Comparison of ENCODE assay signal across 19 mouse cellular contexts in the genomic region with DNA sequence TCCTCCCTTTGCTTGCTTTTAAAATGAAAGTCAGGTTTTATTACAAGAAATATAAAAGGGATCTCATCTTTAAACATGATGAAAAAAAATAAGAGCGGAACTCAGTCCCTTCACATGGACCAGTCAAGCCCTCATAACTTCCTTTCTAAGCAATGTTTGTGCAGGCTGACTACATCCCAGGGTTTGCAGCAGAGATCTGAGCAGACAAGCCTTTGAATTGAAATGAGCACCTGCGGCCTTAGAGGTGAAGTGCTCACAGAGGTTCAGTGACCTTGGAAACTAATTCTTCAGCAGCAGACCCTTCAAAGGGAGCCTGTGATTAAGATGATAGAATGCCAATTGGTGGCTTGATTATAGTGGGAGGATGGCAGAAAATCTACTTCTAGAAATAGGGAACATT.
"Had no signal": no experiment of that assay in that cellular context is flagged by ENCODE, and none has a peak within 500 bp of the region (broad histone marks: within the 10 kb centered on the region; RNA-seq: fewer than 3 reads in every experiment).

No protein-coding gene starts in this region.

- H3K4me1 ChIP-seq: liver, embryonic 13.5 days; liver, embryonic 15.5 days; lung, embryonic 15.5 days; megakaryocyte, embryonic 14.5 days; midbrain, embryonic 13.5 days; neural tube, embryonic 12.5 days; stomach, embryonic 15.5 days had no signal

- H3K9me3 ChIP-seq: liver, embryonic 13.5 days; liver, embryonic 15.5 days; lung, embryonic 15.5 days; megakaryocyte, embryonic 14.5 days; midbrain, embryonic 13.5 days; neural tube, embryonic 12.5 days; stomach, embryonic 15.5 days had no signal

- H3K27ac ChIP-seq: liver, embryonic 13.5 days; liver, embryonic 15.5 days; lung, embryonic 15.5 days; macrophage; midbrain, embryonic 13.5 days; neural tube, embryonic 12.5 days; stomach, embryonic 15.5 days; stomach, postnatal 0 days had no signal

- H3K9ac ChIP-seq: liver, embryonic 13.5 days; liver, embryonic 15.5 days; liver, postnatal 0 days; lung, embryonic 15.5 days; midbrain, embryonic 13.5 days; neural tube, embryonic 12.5 days; stomach, embryonic 15.5 days had no signal

- ATAC-seq: liver, postnatal 0 days; lung, postnatal 0 days; midbrain, embryonic 13.5 days had no signal

- H3K4me3 ChIP-seq: liver, embryonic 13.5 days; liver, embryonic 15.5 days; lung, embryonic 15.5 days; megakaryocyte, embryonic 14.5 days; midbrain, embryonic 13.5 days; neural tube, embryonic 12.5 days; stomach, embryonic 15.5 days had no signal

- H3K4me2 ChIP-seq: liver, embryonic 11.5 days; liver, embryonic 13.5 days; liver, embryonic 15.5 days; lung, embryonic 15.5 days; midbrain, embryonic 13.5 days; neural tube, embryonic 12.5 days; stomach, embryonic 15.5 days had no signal

- H3K36me3 ChIP-seq: liver, embryonic 13.5 days; liver, embryonic 15.5 days; lung, embryonic 15.5 days; midbrain, embryonic 13.5 days; neural tube, embryonic 12.5 days; stomach, embryonic 15.5 days had no signal

- H3K27me3 ChIP-seq: liver, embryonic 13.5 days; liver, embryonic 15.5 days; lung, embryonic 15.5 days; megakaryocyte, embryonic 14.5 days; midbrain, embryonic 13.5 days; neural tube, embryonic 12.5 days; stomach, embryonic 15.5 days had no signal

- DNase-seq: liver, embryonic 13.5 days; liver, postnatal 0 days; lung, adult 2 months; lung, postnatal 14 days; lung, postnatal 36 days; right cerebral cortex, postnatal 14 days; thymus, adult 2 months; thymus, postnatal 25 days; thymus, postnatal 4 days had no signal
